Mouse (Mus musculus) cerebellum, postnatal 10 days (tissue): ENCODE data around the gene Atp6v0e2.

Experiments
- DNase-seq, 2 experiments: peaks; one replicate each; pipeline ENCODE4 v3.0.0; 2021; ENCODE audit warnings: mixed read lengths in 2 of 2

Atp6v0e2 gene

DNA sequence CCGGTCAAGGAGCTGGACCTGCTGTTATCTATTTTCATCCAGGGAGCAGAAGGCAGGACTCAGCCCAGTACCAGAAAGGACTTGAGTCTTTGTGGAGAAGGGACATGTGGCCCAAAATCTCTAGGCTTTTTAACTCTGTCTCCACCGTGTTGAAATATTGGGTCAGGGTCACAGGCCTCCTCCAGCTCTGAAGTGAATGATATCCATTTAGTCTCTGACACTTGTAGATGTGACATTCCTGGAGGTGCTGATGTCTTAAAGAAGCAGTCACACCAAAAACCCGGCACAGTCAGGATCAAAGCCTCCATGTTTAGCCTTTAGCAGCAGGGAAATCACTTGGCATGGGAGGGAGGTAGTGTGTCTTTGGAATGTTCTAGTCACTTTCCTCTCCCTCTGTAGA lies 3.3 kb downstream of the Atp6v0e2 start:
- no peak for DNase-seq

DNA sequence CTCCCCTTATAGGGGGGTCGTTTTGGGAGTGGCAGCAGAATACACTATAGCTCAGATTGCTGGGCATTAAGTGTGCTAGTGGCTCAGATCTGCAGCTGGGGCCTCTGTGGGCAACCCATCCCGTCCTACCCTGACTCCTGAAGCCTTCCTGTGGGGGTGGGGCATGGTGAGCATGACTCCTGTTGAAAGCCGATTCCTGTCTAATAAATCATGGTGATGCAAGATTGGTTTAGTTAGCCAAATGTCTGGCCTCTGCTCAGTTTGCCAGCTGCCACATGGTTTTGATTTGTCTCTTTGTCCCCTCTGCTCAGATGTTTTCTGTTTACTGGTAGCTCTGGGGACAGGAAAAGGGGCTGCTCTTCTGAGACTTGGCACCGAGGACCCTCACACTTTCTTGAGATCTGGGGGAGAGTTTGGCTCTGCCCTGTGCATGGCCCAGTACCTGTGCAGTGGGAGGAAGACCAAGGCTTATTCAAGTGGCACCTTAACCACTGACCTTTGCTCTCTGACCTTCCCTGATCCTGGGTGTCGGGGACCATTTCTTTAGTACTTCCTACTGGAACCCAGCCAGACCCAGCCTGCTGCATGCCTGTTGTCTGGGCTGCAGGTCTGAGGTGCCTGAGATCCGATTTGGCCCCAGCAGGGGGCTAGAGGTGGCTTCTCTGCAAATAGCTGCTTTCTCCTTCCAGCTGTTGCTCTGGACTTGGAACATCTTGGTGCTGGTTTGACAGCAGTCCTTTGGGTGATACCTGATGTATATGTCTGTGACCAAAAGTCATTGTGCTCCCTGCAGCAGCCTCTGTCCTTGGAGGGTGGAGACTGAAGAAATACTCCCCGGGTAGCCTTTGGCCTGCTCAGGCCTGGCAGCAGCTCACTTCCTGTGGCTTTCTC lies 4.4 kb downstream of the Atp6v0e2 start:
- DNase-seq = peak in 1 of 2 experiments; percentile 37

DNA sequence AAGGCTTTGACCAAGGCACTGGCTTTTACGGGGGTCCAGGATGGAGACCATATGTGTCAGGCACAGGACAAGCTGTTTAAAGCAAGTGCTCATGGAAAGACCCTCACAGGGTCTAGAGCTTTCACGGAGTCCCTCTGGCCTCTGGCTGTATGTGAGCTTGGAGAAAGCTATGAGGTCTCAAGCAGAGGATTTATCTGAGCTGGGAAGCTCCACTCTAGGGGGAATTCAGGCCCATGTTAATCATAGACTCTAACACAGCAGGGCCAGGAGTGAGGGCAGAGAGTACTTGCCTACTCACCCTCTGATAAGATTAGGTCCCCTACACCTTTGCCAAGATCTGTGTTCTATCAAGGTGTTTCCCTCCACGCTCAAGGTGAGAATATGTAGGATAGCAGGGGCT lies 5.2 kb downstream of the Atp6v0e2 start:
- DNase-seq = no peak

DNA sequence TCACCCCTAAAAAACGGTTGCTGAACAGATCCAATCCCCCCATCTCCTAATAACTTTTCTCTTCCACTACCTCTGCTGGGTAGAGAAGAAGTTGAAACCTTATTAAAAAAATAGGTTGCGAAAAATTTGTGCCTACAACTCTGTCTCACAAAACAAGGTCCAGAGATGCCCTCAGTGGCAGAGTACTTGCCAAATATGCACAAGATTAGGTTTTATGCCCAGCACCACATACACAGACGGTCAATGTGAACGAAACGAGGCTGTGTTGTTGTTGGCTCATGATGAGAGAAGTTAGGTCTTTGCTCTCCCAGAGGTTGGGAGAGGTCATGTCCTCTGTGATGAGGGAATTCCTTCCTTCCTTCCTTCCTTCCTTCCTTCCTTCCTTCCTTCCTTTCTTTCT lies 7.8 kb downstream of the Atp6v0e2 start:
- DNase-seq = no peak

DNA sequence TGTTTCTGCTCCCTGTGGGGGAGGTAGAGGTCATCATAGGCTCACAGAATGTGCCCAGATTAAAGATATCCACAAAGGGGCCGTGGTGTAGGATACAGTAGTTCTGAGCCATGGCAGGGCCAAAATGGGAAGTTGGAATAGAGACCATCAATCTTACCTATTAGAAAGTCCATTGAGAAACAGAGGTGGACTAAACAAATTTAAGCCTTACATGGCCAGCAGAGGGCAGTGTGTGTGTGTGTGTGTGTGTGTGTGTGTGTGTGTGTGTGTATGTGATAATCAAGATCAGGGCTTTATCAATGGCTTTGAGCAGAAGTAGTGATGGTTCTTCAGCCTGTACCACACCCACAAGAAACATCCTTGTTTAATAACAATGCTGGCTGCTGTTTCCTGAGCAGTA lies 8.9 kb downstream of the Atp6v0e2 start:
- peak; percentile 70 to 75 for DNase-seq

DNA sequence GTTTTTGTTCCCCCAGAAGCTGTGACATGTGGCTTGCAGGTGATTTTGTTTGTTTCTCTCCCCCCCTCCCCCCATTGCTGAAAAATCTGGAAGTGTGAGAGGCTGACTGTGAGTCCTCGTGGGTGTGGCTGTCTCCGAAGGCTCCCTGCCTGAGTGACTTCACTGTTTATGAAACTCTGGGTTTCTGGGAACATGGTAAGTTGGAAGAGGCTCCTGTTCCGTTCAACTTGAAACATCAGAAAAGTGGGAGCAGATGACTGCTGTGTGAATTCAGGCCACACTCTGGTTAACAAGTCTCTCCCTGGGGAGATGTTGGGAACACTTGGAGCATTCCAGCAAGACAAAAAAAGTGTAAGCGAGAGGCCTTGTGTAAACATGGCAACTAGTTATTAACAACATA lies 9.4 kb downstream of the Atp6v0e2 start:
- no peak for DNase-seq

DNA sequence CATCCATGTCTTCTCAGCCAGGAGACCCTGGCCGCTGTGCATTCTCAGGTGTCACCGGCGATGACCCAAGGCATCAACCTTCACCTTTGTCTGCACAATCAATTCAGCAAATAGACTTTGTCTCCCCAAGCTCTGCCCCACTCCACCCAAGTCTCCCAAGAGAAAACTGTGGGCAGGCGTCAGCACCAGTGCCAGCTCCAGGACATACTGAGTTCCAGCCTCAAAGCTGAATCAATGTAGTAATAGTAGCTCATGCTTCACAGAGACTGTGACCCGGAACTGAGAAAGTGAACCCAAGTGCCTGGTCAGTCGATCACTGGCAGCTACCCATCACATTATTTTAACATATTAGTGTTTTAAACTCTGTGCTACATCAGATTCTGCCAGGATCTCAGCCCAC lies 10.9 kb downstream of the Atp6v0e2 start:
- DNase-seq = no peak

DNA sequence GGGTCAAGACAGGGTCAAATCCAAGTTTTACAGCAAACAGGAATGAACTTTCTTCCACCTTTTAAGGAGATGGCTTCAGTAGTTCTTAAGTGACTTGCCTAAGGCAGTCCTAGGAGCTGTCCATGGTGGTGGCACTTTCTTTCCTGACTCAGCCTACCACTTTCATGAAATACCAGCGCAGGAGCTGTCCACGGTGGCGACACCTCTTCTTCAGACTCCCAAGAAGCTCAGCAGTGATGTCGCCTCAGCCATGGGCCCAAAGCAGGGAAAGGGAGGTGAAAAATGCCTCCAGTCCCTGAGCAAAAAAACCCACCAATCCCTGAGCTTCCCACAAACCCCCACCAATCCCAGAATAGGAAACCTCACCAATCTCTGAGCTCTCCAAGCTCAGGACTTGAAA lies 15.5 kb downstream of the Atp6v0e2 start:
- no peak for DNase-seq

DNA sequence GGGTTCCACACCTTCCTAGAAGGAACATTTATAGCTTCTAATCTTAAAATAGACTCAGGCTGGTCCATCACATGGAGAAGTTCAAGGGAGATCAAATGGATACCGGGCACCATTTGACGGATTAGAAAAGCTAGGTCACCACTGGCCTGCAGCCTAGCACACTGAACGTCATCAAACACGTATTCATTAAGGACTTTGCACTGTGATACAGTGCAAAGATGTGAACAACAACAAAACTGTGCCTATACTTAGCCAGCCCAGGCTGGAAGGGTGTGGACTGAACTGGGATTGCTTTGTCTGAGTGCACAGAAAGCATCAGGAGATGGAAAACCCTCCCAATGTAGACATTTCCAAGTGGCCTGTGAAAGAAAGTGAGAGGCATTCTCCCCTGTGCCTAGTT lies 16.4 kb downstream of the Atp6v0e2 start:
- DNase-seq = no peak

DNA sequence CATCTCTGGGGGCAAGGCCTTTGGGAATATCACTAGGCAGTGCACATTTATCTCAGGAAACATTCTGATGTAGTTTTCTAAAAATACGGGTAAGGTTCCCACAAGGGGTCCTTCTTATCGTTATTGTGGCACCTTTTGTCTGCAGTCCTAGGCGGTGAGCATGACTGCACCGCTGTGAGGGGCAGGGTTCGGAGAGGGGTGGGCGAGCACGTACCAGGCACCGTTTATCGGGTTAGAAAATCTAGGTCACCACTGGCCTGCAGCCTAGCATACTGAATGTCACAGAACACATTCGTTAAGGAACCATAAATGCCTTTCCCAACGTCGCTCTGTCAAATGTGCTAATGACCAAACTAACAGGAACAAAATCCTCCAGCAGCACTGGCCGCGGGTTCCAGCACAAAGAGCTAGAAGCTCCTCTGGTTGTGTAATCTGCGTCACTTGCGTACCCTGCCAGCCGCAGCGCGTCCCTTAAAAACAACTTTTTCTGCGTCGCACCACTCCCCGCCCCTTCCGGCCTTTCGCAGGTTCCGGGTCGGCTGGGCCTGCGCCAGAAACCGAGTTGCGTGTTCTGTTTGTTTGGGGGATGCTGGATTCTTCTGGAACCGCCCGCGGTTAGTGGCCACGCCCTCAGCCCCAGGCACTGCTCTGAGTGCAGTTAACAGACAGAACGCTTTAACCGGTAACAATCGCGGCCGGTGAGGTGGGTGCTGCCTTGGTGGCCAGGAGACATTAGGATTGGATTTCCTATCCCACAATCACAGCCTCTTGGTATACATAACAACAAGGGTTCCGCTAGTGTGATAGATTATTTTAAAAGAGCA lies 17.1 kb downstream of the Atp6v0e2 start, which contains the start of gene Lrrc61:
Lrrc61 (plus strand) TSS at position 517 of the 824 bp plus-strand sequence.
- peak; percentile 99 to 100 for DNase-seq

DNA sequence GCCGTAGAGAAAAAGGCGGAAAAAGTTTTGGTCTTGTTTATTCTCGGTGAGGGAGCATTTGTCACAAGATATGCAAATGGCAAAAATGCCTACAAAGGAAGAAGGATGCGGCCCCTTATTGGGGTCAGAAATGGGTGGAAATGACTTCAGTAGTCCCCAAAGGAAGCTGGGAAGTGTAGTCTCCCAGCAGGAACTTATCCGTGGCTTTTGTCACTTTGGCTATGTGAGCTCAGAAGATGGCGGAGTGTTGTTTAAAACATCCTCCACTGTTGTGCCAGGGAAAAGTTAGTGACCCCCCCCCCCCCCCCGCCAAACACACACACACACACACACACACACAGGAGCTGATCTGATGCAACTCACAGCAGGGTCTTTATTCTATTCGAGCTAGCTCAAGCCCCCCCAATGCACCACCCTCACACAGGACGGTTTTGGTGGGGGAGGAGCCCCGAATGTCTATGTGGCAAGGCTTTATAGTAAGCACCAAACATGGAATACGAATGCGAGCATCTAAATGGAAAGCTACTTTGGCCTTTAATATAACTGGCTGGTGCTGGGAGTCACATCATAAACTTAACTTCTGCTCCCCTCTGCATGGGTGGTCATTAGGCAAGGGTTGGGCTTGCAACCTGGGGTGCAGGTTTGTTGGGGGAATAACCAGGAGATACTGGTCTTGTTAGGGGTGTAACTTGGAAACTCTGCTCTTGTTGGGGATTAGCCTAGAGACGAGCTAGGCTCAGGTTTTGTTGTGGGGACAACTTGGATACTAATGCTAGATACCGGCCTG lies 17.9 kb downstream of the Atp6v0e2 start:
- DNase-seq = peak; percentile 75 to 78

DNA sequence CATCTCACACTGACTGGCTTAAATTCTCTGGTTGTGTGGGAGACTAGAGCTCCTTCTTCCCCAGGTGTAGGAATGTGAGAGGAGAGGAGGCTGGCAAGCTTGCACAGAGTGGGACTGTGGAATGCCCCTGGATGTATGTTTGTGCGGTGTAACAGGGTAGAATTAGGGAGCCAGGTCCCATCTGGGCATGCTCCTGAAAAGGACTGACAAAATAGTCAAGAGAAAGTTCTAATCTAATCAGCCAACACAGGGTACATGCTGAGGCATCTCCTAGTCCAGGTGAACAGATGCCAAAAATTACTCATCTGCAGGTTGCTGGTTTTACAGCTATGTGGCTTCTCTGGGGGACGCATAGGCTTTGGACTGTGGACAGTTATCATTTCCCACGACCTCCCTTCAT lies 18.5 kb downstream of the Atp6v0e2 start:
- DNase-seq = no peak

DNA sequence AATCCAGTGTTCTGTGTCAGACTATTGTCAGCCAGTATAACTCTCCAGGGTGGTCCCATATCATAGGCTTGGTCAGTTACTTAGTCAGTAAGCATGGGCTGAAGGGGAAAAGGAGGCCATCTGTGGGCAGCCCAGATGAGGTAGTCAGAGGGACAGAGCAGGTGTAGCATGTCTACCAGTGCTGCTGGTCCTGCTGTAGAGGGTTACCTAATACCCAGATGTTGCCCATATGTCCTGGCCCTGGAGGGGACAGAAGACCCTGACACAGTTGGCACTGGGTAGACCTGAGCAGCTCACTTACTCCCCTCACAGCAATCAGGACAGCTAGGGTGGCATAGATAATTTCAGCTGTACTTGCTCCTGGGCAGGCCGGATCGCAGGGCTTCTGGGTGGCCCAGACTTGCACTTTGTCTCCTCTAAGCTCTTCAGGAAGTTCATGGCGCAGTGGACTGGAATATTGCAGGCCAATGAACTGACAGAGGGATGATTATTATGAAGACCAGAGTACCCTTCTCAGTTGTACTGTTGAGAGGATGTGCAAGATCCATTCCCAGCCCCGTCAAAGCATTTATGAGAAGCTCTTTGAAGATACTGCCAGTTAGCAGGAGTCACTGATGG lies 28.4 kb downstream of the Atp6v0e2 start:
- DNase-seq = no peak

DNA sequence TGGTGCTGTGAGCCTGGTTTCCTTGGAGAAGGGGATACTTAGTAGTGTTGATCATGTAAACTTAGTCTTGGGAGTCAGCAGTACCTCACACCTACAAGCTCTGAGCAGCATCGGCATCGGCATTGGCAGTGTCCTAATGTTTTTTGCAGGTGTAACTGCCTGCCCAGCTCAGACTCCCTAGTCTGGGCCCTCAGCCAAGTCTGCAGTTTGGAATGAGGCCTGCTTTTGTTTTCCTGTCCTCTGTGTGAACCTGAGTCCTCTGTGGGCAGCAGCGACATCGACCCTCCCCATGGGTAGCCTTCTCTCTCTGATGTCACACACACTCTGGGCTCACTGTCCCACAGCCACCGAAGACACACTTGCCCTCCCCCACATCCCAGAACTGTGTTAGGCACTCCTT lies 28.9 kb downstream of the Atp6v0e2 start:
- DNase-seq = peak; percentile 71 to 75

DNA sequence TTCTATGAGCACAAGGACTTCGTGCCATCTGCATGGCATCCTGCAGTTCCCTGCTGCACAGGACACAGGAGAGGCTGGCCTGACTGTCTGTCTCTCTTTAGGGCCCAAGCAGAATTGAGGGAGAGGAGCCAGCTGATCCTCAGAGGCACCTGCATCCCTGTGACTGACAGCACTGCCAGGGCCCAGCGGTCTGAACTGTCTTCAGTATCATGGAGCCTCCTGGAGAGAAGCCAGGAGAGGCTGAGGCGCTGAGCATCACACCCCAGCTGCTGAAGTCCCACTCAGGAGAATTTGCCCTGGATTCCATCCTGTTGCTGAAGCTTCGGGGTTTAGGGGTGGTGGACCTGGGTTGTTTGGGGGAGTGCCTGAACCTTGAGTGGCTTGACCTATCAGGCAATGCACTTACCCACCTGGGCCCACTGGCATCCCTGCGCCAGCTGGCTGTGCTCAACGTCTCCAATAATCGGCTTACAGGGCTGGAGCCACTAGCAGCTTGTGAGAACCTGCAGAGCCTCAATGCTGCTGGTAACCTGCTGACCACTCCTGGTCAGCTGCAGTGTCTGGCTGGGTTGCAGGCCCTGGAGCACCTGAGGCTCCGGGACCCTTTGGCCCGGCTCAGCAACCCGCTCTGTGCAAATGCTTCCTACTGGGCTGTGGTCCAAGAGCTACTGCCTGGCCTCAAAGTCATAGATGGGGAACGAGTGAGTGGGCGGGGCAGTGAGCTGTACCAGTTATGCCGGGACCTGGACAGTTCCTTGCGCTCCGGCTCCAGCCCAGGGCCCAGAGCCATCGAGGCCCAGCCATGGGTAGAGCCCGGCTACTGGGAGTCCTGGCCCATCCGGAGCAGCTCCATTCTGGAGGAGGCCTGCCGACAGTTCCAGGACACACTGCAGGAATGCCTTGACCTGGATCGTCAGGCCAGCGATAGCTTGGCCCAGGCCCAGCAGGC lies 30.9 kb downstream of the Atp6v0e2 start:
- peak; percentile 69 to 73 for DNase-seq

DNA sequence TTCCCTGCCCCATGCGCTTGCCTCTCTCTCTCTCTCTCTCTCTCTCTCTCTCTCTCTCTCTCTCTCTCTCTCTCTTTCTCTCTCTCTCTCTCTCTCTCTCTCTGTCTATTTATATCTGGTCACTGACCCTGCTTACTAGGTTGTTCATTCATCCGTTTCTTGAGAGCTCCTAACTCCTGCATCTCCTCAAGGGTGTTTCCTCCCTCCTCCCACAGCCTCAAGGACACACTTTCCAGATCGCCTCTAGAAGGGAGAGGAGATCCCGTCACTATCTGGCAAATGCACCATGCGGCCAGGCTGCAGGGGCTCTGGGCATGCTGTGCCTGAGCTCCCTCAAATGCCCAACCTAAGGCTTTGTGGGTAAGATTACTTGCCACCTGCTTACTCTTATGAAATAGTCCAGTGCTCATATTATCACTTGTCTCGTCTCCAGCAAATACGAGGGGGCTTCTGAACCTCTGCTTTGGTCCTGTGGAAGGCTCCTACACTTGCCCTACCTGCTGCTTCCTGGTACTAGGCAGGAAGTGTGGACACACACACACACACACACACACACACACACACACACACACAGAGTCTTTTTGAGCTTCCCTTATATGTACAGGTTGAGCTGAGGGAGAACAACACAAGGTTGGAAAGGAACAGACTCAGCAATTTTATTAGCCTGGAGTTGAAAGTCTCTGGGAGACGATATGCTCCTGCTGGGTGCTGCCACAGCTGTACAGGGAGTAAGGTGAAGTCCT lies 31.8 kb downstream of the Atp6v0e2 start:
- peak in 1 of 2 experiments; percentile 22 for DNase-seq

DNA sequence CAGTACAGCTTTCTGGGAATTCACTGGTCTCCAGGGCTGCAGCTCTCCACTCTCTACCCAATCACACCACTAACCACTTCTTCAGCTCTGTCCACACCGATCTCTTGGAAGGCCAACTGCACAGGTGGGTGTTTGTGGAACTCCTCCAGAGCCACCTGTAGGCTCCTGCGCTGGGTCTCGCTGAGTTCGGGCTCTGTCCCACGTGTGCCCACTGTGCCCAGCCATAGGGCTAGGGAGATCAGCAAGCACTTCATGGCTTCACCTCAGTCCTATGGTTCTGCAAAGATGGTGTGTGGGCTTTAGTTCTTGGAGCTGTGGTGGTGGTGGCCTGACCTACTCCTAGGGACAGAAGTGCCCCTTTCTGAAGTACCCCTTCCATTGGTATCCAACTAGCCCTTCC lies 34.6 kb downstream of the Atp6v0e2 start:
- no peak for DNase-seq

DNA sequence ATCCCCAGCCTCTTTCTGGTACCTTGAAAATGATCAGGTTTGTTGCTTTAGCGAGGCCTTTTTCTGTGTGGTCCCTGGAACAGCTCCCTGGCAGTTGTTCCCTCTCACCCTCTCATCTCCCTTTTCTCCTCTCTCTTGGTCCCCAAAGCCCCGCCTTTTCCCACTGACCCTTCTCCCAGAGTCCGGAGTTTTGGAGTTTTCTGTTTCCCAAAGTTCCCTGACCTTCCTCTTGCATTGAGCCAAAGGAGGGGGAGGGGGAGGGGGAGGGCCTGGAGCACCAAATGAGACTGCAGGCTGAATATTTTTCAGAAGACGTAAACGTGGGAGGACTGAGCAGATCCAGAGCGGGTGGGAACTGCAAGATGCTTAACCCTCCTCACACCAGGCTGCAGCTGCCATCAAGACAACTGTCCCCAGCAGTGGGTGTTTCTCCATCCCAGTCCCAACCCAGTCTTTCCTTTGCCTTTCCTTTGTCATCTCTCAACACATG lies 35.2 kb downstream of the Atp6v0e2 start, which contains the start of gene Rarres2:
Rarres2 (minus strand) TSS at position 218 of the 490 bp plus-strand sequence.
- no peak for DNase-seq

DNA sequence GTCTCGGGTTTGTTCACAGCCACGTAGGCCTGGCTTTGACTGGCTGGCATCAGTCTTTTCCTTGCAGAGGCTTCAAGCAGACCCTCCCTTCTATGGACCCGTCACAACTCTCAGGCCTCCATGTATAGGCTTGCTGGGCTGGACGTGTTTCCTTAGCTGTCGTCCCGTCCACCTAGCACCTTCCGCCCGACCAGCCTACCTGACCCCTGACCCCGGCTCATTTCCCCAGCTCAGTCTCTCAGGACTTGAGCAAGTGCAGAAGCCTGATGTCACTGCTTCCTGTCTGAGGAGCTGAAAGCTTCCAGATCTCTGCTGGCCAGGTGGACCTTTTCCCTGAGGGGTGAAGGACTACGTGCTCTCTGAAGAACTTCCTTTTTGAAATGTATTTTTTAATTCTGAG lies 35.9 kb downstream of the Atp6v0e2 start:
- no peak for DNase-seq

DNA sequence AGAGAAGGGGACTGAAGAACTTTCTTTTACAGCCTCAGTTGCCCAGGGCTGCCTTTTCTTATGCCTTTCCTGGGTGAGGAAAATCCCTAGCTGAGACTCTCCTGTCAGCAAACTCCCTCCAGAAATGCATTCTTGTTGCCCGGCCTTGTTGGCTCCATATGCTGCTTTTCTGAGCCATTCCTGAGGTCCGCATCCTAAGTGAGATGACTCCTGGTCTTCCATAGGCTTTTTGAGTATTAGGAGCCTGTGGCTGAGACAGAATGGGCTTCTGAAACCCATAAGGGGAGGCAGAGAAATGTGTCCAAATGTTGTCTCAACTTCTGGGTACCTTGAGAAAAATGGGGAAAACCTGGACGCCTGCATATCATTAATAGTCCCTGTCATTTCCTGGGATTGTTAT lies 36.6 kb downstream of the Atp6v0e2 start:
- no peak for DNase-seq
